Mouse (Mus musculus) forelimb bud, embryonic 11.5 days (tissue): ENCODE measurements around the gene Bcan.

Experiments
- DNase-seq: peaks from one replicate; pipeline ENCODE4 v3.0.0-alpha.2; 2012; ENCODE audit warnings: low read depth, low spot score

The Bcan gene

DNA sequence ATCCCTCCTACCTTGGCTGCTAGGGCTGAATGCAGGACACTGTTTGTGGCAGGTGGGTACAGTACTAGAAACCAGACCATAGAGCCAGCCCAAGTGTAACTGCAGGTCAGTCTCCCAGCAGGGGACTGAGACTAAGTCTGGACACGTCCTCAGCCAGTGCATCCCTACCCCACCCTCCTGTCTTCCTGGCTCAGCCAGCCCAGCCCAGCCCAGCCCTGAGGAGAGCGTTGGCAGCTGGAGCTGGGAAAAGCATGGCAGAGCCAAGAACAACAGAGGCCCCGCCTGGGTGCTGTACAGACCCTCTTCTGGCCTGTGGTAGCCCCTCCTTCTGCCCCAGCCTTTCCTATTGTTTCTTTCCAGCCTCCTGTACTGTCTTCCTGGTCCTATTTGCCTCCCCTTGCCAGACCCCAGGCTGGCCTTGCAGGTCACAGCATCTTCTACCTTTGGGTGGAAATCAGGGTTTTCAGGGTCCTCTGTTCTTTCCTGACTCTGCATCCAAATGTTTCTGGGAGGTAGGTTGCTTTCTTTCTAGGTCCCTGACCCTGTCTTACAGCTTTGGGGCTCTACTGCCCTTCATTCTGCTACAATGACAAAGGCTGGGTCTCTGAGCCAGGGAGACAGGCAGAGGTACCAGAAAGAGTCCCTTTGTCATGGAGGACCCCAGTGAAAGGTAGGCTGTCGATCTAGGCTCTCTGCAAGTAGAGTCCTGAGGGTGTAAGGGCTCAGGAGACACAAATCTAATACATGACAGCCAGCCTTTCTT lies 55.0 kb downstream of the Bcan start:
- DNase-seq: no peak

- no peak for DNase-seq
Observed at GRCm38 (mm10) chr3:87943586-87943985, 56.4 kb downstream of the Bcan start.

GRCm38 (mm10) chr3:87942471-87942870 lies 57.6 kb downstream of the Bcan start:
- no peak for DNase-seq

DNA sequence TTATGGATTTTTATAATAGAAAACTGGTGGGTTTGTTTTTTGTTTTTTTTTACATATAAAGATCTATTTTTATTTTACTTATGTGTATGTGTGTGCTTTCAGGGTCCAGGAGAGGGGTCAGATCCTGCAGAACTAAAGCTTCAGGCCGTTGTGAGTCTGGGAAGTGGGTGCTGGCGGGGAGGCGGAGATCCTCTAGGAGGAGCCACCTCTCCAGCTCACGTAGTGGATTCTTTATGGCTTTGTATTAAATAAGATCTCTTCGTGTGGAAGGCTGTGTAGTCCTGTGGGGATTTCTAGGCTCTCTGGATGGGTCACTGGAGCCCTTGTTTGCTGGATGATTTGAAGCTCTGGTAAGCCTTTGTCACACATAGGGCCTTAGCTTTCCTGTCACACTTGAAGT lies 59.4 kb downstream of the Bcan start:
- no peak for DNase-seq
